Mouse (Mus musculus): ENCODE data around the gene Slc6a20a.

- TF ChIP-seq EP300 (IDR thresholded peaks at IDR 0.05), result no peak
- peak; percentile 32 for TF ChIP-seq CTCF (IDR thresholded peaks at IDR 0.05)
These were observed 30.5 kb upstream of the Slc6a20a start for GRCm38 (mm10) chr9:123709226-123709625.
